Mouse (Mus musculus): Measurements from ENCODE around the gene Stra8.

Stra8 gene

DNA sequence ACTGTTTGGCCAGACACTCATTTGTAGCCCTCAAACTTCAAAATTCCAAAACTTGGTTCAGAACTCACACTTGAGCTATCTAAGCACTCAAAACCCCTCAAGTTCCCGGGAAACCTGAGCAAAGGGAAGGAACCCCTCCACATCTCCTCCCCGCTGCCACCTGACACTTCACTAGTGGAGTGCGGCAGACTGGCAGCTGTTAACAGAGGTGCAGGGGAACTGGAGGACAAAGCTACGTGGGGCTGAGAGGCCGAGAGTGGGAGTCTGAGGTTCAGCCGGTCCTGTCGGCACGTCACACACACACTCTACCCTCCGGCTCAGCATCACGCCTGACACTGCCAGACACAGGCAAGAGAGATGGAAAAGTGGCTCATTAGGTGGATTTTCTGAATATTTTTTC, 16.1 kb upstream of the Stra8 start:
- DNase-seq, result peak; percentile 54

DNA sequence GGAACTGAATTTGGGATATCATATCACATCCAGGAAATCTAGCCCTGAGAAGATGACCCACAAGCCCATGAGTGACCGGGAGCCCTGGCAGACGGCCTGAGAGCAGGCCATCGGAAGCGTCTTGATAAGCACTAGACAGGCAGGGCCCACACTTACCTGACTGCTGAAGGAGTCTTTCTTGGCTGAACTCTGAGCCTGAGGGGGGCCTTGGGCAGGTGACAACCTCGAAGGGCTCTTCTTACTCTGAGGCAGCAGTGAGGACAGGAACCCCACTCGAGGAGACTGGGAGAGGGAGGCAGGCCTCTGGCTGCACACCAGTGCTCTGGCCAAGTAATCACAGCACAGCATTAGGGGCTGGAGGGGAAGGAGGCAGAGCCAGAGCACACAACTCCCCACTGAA, 15.6 kb upstream of the Stra8 start:
- peak; percentile 50 for DNase-seq

DNA sequence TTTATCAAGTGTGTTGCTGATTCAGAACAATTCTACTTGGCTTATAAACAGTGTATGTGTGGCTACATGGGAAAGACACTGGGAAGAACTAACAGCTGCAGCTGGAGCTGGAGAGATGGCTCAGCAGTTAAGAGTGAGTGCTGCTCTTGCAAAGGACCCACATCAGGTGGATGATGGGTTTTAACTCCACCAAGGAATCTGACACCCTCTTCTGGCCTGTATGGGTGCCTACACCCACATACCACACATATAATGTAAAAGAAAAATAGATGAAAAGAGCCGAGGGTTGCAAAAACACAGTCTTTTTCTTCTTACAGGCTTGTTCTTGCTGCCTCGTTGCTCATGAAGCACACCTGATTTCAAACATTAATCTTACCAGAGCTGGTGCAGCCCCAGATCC, 13.8 kb upstream of the Stra8 start:
- no peak for DNase-seq

DNA sequence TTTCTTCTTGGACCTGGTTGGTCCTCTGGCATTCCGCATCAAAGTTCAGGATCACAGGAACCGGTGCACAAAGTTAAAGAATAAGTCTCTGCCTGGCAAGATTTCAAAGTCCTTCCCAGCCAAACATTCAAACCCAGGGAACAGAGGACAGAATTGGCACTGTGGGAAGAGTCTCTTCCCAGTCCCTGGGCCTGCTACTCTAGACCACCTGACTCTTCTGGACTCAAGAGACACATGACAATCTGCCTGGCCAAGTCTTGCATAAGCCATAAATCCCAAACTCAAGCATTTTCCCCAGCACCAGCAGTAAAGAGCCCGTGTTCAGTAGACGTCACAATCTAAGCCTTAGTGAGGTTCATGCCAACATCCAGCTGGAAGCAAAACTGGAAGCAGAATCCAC, 13.3 kb upstream of the Stra8 start:
- DNase-seq, result peak; percentile 38

DNA sequence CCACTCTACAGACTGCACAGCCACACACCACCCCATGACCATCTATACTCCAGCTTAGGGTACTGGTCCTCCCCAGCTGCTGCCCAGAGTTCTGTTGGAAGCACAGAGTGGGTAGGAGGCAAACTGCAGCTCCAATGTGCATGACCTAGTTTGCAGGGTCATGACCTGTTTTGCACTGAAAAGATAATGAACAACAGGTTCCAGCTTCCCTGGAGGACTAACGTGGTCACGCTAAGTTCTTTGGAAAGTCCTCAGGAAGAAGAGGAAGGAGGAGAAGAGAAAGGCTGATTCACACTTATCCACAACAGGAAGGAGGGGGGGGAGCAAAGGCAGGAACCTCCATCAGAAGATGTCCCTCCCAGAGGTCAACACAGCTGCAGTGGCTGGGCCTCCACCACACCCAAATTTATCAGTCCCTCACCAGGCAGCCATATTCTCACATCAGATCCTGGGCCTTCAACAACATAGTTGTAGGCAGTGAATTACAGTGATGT, 12.8 kb upstream of the Stra8 start:
- DNase-seq, result no peak

DNA sequence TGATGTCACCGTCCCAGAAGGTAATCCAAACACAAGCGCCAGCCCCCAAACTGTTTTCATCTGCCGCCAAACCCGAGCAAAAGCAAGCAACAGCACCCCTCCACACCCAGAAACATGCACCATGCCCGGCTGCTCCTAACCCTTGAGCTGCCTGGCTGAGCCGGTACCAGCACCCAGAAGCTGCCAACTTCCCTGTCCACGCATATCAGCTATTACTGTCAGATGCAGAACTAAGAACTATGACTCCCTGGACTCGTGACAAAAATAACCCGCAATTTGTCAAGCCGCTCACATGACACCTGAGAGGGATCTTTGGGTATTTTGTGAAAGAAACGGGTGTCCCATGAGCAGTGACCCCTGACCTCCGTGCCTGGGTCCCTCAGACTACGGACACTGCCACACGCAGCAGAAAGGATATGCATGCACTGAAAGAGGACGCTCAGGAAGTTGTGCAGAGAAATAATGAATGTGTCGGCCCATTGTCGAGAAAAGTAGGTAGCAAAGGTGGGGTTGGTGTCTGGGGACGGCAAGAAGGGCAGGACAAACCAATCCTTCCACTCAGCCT, 12.2 kb upstream of the Stra8 start:
- no peak for DNase-seq

DNA sequence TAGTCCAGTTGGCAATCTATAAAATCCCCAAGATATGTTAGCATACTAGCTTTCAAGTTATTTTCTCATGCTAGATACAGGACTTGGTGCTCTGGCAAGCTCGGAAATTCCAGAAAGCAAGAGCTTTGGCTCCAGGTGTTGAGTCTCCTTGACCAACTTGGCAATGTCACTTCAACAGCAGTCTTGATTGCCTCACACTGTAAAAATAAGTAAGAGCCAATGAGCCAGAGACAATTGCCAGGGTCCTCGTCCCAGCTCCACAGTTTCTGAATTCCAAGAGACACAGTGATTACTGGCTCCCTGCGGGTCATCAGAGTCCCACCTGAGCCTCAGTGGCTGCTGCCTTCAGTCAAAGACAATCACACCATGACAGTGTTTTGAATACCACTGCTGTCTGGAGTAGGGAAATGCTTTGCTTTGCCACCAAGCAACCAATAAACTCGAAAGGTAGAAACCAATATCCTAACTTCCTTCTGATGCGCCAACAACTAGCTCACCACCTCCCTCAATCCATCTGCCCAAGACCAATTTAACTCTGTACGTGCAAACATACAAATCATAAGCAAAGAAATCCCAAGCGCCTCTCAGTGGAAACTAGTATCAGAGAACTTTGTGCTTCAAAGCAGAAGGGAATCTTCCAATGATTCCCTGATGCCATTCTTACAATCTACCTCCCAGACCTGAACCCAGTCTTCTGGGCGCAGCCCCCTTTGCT, 10.2 kb upstream of the Stra8 start:
- DNase-seq, result no peak

DNA sequence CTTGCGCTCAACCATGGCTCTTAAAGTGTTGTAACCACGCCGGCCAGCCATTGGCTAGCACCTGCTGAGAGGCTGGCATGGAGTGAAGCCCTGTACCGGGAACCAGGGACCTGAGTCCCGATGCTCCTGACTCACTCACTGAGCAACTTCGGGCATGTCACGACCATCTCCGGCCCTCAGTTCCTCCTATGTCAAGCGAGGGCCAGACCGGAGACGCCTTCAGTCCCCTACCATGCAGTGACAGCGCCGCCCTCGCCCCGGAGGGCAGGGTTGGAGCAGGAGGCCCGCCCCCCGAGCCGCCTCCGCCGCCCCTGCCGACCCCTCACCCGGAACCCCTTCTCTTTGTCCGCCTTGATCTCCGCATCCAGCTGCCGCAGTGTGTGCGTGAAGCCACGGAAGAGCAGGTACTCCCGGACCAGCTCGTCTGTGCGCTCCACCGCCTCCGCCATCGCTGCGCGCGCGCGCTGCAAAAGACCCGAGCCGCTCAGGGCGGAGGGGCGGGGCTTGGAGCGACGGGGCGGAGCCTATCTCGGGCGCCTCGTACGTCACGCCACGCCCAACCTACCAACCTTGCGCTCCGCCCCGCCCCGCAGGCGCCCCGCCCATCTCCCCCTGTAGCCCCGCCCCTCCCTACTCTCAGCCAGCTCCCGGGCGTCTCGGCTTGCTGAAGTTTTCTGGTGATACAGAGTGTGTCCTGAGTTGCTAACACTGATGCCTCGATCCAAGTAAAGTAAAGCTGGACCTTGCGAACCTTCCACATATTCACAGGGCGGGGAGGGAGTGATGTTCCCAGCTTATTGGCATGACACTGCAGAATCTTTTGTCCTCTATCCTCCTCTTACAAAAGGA, 9.4 kb upstream of the Stra8 start, which contains the start of gene Wdr91:
Gene Wdr91, minus strand, starts transcription at position 506 of the 849 bp plus-strand sequence.
- peak; percentile 94 for DNase-seq

DNA sequence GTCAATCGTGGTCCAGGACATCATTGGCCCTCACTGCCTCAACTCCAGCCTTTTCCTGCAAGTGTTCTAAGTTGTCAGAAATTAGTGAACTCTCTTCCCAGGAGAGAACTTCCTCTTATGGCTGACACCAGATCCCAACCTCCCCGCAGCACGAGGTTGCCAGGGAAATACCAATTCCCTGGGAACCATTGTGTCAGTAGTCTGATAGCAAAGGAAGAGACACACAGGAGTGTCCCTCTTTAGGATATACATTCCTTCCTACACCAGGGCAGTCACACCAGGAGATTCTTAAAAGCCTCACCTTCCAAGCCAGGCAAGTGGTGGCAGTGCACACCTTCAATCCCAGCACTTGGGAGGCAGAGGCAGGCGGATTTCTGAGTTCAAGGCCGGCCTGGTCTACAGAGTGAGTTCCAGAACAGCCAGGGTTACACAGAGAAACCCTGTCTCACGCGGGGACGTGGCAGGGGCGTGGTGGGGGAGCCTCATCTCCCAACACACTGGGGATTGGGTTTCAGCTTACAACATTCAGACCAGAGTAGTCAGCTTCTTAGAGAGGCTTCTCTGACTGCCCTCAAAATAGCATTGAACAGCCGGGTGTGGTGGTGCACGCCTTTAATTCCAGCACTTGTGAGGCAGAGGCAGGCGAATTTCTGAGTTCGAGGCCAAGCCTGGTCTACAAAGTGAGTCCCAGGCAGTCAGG, 6.5 kb upstream of the Stra8 start:
- no peak for DNase-seq

DNA sequence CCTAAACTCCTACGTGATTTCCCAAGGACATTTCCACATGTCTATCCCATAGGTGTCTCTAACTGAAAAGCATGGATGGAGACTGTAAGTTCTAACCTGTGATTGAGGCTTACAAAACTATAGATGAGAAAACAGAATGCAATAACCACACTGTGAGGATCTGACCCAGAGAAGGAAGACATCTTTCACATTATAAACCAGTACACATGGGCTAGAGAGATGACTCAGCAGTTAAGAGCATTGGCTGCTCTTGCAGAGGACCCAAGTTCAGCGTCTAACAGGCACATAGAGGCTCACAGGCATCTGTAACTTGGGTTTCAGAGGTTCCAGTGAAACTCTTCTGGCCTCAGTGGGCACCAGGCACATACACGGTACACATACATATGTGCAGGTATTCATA, 5.5 kb upstream of the Stra8 start:
- no peak for DNase-seq

DNA sequence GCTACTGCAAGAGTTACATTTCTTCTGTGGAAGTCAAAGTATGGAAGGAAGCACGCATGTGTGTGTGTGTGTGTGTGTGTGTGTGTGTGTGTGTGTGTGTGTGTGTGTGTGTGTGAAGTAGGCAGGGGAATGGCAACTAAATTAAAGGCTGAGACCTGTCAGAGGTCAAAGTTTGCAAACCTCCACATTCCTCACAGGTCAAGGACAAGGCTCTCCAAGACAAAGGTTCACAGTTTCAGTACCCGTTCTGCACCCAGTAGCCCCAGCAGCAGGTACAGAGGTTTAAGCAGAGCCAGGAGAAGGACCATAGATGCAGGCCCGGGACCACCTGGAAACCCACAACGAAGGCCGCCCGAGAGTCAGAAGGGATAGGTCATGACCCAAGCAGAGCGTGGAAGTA, 817 bp upstream of the Stra8 start:
- no peak for DNase-seq

DNA sequence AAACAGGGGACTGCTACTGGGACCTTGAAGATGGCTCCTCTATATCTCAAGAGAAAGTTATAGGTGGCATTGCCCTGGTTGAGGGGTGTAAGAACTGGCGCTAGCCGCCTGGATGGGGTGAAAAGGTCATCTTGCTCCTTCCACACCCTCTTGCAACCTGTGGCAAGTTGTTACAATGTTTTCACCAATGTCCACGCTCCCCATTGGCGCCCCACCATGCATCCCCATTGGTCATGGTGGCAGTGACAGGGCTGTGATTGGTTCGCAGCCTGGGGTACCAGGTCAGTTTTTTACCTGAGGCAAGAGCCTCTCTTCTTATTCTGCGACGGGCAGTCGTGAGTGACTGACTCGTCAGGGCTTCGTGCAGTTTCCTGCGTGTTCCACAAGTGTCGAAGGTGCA, 668 bp downstream of the Stra8 start:
- DNase-seq, result no peak

DNA sequence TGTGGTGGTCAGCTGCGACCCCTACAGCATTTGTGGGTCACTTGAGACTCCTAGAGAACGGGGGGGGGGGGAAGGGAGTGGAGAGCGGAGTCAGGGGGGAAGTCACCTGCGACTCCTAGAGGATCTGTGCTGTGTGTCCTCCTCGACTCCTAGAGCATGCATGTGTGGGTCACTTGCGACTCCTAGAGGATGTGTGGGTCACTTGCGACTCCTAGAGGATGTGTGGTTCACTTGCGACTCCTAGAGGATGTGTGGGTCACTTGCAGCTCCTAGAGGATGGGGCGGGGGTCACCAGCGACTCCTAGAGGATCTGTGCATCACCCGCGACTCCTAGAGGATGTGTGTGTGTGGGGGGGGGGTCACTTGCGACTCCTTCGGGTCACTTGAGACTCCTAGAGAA, 2.0 kb downstream of the Stra8 start:
- DNase-seq, result peak; percentile 84

DNA sequence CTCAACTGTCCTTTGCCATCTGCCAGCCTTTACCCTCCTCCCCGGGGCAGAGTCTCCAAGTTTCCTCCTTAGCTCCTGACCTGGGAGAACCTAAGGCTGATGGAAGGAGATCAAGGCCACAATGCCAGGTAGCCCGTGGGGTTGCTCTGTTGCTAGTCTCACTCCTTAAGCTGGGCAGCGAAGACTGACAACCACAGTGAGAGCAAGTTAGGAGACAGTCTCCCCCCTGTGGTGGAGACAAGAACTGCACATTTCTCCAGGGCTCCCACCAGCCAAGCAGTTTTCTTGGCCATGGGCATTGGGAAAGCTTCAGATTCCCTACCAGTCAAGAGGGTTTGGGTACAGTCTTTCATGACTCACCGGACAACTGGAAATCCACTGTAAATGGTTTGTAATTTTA, 7.2 kb downstream of the Stra8 start:
- DNase-seq, result peak; percentile 83

DNA sequence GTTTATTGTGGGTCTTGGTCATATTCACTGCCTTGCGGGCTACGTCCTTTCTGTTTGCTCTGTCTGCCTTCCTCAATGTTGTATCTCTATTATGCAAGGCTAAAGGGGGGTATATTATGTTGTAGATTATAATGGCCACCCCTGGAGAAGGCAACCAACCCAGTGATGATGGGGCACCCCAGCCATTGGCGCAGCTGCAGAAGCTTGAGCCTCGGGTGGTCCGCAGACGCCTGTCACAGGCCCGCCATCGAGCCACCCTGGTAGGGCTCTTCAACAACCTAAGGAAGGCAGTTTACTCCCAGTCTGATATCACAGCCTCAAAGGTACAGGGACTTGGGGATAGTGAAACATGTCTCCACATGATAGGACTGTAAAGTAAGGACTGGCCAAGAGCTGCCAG, 7.6 kb downstream of the Stra8 start:
- DNase-seq, result no peak

DNA sequence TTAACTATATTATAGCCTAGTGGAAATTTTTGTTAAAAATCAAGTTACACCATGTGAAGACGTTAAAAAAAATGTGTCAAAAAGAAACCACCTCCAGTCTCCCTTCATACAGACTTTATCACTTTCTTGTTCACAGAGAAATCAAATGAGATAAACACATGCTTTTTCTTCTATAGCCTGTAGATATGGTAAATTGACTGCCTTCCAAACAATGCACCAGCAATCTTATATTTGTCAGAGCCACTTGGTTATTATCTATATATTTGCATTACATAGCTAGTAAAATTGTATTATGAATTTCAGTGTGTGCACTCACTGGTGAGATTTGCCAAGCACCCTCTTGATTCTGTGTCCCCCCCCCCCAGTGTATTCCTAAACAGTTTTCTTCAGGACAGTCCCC, 12.7 kb downstream of the Stra8 start:
- no peak for DNase-seq

DNA sequence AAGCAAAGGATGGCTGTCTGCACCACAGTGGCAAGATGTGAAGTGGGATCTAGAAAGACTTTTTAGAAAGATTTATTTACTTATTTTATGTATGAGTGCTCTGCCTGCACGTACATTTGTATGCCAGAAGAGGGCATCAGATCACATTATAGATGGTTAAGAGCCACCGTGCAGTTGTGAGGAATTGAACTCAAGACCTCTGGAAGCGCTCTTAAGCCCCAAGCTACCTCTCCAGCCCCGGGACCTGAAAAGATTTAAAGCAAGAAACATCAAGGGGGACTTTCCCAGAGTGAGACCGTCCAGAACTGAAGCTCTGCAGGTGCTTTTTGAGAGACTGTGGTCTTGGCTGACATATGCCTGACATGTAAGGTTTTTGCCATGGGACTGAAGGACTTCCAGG, 16.8 kb downstream of the Stra8 start:
- DNase-seq, result no peak

DNA sequence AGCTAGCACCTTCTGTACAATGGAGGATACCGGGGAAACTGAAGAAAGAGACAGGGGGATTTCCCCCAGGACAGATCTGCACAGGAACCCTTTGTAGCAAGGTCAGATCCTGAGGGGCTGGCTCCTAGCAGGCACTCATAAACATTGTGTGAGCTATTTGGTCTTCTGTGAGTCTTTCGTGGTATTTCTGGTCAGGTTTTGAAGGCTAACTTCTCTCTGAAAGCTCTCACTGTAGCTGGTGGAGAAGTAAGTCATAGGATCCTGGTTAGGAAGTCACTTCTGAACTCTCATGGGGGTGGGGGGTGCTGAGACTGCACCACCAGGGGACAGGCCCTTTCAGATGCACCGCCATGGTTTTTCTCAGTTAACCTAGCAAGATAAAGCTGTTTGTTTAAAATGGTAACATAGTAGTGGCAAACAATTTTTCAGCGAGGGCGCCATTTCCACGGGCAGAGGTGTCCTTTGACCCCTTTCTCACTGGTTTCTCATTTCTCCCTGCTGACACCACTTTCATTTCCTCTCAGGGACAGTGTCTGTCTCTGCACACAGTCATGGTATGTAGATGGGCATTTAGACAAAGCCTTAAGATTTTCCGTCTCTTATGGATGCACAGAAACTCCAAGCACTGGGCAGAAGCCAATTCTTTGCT, 18.4 kb downstream of the Stra8 start:
- no peak for DNase-seq

DNA sequence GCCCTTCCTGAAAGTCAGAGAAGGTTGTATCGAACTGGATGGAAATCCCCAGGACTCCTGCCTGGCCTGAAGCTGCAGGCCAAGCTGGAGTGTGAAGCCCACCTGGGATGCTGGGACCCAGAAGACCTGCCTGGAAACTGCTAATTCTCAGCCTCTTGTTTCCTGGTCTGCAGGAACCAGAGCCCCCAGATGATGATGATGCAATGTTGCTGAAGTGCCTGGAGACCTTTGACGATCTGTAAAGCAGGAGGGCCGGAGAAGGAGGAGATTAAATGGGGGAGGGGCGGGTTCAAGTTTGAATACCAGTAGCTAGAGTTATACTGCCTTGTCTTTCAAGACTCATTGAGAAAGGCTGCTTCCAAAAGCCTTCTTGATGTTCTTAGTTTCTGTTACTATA, 19.0 kb downstream of the Stra8 start:
- no peak for DNase-seq

DNA sequence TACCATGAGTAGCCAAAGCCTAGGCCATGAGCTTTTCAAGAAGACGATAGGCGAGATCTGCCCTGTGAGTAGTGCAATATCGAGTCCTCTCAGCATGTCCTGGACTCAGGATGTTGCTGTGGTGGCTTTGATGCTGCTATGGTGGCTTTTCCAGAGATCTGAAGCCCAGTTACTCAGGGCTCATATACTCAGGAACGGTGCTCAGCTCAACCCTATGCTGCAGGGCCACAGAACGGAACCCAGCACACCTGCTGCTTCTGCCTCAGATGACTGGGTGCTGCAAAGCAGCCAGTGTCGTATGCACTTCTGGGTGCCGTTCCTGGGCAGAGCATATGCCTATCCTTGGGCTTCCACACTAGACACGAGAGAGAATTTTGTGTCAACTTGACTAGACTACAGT, 19.5 kb downstream of the Stra8 start:
- DNase-seq, result no peak

DNA sequence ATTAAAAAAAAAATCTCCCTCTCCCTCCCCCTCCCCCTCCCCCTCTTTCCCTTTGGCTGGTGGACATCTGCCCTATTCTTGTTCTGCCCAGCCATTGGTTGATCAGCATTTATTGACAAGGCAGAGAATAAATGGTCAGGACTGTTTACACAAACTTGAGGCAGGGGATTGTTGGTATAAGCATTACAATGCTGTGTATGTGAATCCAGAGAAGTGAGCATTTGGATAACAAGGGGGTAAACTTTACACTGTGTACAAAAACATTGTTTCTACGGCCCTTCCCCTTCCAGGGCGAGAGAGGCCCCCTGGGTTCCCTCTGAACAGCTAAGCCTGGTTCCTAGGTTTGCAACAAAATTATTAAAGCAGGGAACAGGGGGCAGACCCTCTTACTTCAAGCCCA, 21.5 kb downstream of the Stra8 start:
- no peak for DNase-seq

DNA sequence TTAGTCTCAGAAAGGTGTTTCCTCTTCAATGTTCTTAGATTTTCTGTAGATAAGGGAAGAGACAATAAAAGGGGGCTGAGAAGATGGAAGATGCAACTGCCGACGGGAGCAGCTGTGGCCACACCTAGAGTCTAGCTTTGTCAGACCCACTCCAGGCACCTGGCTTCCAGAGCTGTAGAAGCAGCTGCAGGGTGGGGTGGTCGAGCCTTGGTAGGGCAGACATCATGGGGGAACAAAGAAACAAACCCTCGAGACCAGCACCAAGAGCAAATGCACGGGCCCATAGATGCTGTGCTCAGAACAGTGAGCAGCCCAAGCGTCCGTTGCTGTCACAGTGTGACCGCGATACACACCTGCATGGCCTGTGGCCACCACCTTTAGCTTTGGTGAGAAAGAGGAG, 22.5 kb downstream of the Stra8 start:
- no peak for DNase-seq

DNA sequence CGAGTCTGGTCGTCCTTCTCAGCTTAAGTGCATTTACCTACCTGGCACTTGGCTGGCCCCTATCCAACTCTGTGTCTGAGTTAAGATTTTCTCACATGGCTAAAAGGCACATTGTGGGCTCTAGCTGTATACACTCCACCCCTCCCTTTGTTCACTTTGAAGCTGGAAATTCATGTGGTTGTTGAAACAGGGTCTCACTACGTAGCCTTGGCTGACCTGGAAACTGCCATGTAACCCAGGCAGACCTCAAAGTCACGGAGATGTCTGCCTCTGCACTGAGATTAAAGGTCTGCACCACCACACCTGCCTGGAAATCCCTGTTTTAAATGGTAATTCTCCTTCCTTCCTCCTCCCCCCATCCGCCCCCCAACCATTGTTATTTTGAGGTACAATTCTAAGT, 23.5 kb downstream of the Stra8 start:
- DNase-seq, result no peak
